Mouse (Mus musculus): Measurements from ENCODE around the gene Mapk9.

Gene Mapk9

GRCm38 (mm10) chr11:49841886-49842285 is 4.7 kb upstream of the Mapk9 start:
- no peak for DNase-seq

DNA sequence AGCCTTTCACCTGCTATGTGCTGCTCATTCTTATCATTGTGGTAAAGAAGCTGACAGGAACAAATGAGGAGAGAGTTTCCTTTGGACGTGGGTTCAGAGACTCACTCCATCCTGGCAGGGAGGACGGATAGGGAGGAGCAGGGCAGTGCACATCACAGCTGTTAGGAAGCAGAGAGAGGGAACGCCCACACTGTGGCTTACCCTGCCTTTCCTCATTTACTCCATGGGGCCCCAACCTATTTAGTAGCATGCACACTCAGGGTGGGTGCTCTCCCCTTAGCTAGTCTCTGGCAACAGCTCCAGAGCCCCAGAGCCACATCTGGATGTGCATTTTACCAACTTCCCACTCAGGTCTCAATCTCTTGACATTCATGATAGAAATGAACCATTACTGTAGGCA is 3.8 kb upstream of the Mapk9 start:
- DNase-seq: no peak

- DNase-seq: no peak
These were observed 2.2 kb upstream of the Mapk9 start for GRCm38 (mm10) chr11:49844311-49844710.

DNA sequence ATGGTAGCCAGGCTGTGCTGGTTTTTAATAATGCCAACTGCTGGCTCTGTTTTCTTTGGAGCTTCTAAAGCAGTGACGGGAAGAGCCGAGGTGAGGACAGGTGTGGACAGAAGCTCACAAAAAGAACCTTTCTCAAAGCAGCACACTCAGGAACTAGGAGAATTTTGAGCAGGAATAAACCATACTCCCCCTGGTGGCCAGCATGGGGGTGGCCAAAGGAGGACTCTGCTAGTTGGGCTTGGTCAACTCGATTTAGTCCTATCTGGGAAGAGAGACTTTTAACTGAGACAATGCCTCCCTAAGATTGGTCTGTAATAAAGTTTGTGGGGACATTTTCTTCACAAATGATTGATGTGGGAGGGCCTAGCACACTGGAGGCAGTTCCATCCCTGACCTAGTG is 1.6 kb upstream of the Mapk9 start:
- peak; percentile 75 for DNase-seq

GRCm38 (mm10) chr11:49845958-49846357 is 593 bp upstream of the Mapk9 start:
- no peak for DNase-seq

DNA sequence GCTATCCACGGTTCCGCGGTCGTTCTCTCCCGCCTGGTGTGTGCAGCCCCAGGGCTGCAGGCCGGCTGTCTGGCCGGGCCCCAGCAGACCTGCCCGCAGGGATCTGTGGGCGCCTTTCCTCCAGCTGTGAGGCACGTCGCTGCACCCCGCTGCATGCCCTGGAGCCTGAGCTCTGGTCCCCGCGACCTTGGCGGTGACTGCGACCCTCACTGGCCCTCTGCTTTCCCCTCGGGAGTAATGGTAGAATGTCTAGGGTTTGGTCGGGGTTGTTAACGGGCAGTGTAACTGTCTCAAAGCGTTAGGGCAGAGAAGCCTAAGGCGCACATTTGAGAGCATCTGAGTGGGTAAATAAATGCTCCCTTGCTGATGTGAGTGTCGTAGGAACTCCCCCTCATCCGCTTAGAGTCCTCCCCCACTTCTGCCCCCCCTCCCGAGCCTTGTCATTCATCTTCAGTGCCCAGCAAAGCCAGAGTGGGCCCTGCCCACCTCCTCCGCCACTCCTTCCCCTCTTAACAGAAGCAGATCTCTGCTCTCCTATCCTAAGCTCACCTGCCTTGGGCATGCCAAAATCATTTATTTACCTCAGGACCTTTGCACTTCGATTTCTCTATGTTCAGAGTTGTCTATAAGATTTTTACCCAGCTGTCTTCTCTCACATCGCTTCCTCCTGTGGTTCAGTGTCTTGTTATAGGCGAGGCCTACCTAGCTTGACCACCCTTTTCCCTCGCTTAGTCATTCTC is 690 bp downstream of the Mapk9 start:
- DNase-seq: no peak

- no peak for DNase-seq
These were observed 1.2 kb downstream of the Mapk9 start for GRCm38 (mm10) chr11:49847811-49848078.

DNA sequence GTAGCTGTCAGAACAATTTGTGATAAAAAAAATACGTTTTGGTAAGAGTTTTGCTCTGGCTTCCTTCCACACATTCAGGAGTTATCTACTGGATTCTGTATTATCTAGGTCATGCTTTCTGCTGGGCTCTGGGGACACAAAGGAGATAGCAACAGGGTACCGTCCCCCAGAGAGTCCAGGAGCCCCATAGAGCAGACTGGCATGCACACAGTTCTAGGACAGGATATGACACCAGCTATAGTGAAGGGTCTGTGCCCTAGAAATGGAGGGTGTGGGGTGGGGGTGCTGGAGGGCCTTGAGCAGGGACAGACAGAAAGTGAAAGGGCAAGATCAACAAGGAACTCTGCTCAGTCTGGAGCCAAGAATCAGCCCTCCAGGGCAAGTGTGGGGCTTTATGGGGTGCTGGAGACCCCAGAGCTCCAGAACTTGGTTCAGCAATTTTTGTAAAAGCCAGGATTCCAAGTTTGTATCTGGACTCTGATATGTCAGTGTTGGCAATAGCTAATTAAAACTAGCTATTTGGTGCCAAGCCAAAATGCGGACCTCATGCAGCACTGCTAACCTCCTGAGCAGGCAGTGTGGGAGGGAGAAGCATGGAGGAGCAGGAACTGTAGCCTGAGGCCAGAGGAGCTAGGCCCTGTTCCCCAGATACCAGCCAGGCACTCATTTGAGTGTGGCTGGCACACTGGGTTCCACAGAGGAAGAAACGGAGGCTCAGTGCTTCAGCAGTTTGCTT is 1.7 kb downstream of the Mapk9 start:
- DNase-seq: peak; percentile 38

GRCm38 (mm10) chr11:49850331-49850730 is 3.8 kb downstream of the Mapk9 start:
- DNase-seq: no peak

GRCm38 (mm10) chr11:49855144-49855543 is 8.6 kb downstream of the Mapk9 start:
- DNase-seq: no peak

- no peak for DNase-seq
These were observed 14.6 kb downstream of the Mapk9 start for GRCm38 (mm10) chr11:49861139-49861538.

- DNase-seq: no peak
These were observed 17.4 kb downstream of the Mapk9 start for GRCm38 (mm10) chr11:49863926-49864325.

- DNase-seq: no peak
These were observed 20.8 kb downstream of the Mapk9 start for GRCm38 (mm10) chr11:49867320-49867719.

GRCm38 (mm10) chr11:49869762-49870161 is 23.2 kb downstream of the Mapk9 start:
- DNase-seq: peak; percentile 35

DNA sequence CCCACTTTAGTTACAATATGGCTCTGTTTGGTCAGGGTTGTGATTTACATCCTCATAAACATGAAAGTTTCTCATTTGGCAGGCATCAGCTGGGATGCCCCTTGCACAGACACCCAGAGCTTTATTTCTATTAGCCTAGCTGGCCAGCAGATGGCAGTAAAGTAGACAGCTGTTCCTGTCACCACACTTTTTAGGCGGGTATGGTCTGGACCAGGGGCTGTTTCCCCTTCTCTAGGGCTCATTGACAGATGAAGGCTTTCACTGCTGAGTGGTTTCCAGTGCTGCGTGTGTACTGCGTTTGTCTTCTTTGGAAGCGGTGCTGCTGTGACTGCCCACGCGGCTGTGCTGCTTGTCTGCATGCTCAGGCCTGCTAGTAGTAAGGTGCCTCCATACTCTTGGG is 25.4 kb downstream of the Mapk9 start:
- DNase-seq: peak; percentile 34

- no peak for DNase-seq
These were observed 26.2 kb downstream of the Mapk9 start for GRCm38 (mm10) chr11:49872779-49873178.

DNA sequence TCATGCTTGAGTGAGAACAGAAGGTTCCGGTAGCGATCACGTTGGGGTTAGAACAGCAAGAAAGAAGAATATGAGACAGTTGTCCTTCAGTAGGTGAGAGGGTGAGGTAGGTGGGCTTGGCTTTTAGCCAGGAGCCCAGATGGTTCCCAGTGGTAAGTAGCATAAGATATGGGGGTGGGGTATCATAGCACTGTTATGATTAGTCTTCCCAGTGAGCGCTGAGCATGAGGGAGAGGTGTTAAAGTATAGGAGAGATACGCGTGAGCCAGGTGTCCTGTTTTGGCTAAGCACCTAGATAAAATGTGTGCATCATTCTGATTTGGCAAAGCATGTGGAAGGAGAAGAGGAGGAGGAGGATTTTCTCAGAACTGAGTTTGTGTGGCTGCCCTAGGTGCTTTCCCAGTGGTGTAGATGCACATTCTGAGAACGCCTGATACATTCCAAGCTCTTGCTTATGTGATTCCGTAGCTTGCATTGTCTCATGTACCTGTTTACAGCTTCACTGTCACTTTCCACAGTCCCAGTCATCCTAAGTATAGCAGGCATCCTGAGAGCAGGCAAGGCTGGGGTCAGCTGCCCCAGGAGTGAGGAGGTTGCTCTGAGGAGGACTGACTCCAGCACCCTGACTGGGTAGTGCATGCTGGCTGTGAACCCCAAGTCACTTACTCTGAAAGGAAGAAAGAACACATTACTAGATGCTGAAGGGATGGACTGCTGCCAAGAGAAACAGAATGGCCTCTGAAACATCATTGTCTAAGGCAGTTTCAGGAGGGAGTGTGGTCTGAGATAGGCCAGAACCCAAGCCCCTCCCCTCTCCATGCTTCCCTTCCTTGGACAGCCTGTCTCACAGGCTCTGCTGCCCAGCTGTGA is 30.6 kb downstream of the Mapk9 start:
- no peak for DNase-seq

- no peak for DNase-seq
These were observed 33.5 kb downstream of the Mapk9 start for GRCm38 (mm10) chr11:49879950-49880642.

GRCm38 (mm10) chr11:49883394-49883793 is 36.8 kb downstream of the Mapk9 start:
- no peak for DNase-seq

GRCm38 (mm10) chr11:49888469-49888868 is 41.9 kb downstream of the Mapk9 start:
- no peak for DNase-seq

GRCm38 (mm10) chr11:49891993-49892392 is 45.4 kb downstream of the Mapk9 start:
- DNase-seq: no peak

DNA sequence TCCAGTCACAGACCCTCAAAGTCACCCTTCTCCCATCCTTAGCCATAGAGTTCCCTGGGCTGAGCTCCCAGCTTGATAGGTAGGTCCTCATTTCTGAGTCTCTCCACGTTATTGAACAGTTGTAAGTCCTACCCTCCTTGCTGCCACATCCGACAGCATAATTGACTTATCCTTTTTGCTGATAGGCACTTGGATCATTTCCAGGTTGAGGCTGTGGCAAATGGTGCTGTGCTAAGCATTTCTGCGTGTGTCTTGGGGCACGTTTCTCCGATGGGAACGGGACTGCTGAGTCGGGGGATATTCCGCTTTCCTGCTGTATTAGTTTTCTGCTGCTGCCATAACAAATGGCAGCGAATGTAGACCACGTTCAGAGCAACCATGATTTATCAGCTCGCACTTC is 47.3 kb downstream of the Mapk9 start:
- DNase-seq: no peak

- DNase-seq: no peak
These were observed 49.5 kb downstream of the Mapk9 start for GRCm38 (mm10) chr11:49895966-49896590.

All from kidney, adult 18-20 months (tissue).